Mouse (Mus musculus): ENCODE data around the gene Olfr1361. TPM values are rescaled to one million over a fixed set of nuclear protein-coding genes. Genes with fewer than 3 reads are reported as not detected.

The Olfr1361 gene
- not detected in 2 replicates for polyA plus RNA-seq (2012; rRNA removed)

GRCm38 (mm10) chr13:21663286-21663685 is at the start of gene Olfr1361:
Olfr1361 (minus strand) TSS chr13:21663386.

GRCm38 (mm10) chr13:21697811-21698210 is 34.6 kb upstream of the Olfr1361 start, which contains the start of gene Olfr1359:
Olfr1359 (plus strand) TSS chr13:21698111.

GRCm38 (mm10) chr13:21677305-21677704 is 14.1 kb upstream of the Olfr1361 start, which contains the start of gene Olfr1360:
Olfr1360 (minus strand) TSS chr13:21677405.

GRCm38 (mm10) chr13:21642418-21642817 is 20.8 kb downstream of the Olfr1361 start, which contains the start of gene Olfr11:
Olfr11 (minus strand) TSS chr13:21642518.

GRCm38 (mm10) chr13:21613922-21614321 is 49.3 kb downstream of the Olfr1361 start, which contains the start of gene Olfr1362:
Olfr1362 (minus strand) TSS chr13:21614022.

Other genes starting within 250 kb of the Olfr1361 start
- gene Pgbd1, start 222.3 kb downstream of the Olfr1361 start, polyA plus RNA-seq (2012; rRNA removed), result 5.8 and 6.0 TPM in 2 replicates
- 21.4 and 41.4 TPM in 2 replicates for gene Zscan26, start 209.7 kb downstream of the Olfr1361 start, polyA plus RNA-seq (2012; rRNA removed)
- 1.1 and 1.3 TPM in 2 replicates for gene Nkapl, start 194.9 kb downstream of the Olfr1361 start, polyA plus RNA-seq (2012; rRNA removed)
- 2.7 and 3.2 TPM in 2 replicates for gene Zkscan4, start 184.5 kb downstream of the Olfr1361 start, polyA plus RNA-seq (2012; rRNA removed)
- gene Gm10065, start 183.9 kb downstream of the Olfr1361 start, polyA plus RNA-seq (2012; rRNA removed), result not detected in 2 replicates
- 0.16 and 0.34 TPM in 2 replicates for gene AK157302, start 168.2 kb downstream of the Olfr1361 start, polyA plus RNA-seq (2012; rRNA removed)
- gene Gm11273, start 162.0 kb downstream of the Olfr1361 start, polyA plus RNA-seq (2012; rRNA removed), result 2.2 and 4.0 TPM in 2 replicates
- gene Zkscan8, start 132.3 kb downstream of the Olfr1361 start, polyA plus RNA-seq (2012; rRNA removed), result 6.1 and 13.8 TPM in 2 replicates
- gene Olfr1366, start 120.6 kb downstream of the Olfr1361 start, polyA plus RNA-seq (2012; rRNA removed), result not detected in 2 replicates
- not detected in 2 replicates for gene Olfr1535, start 103.5 kb downstream of the Olfr1361 start, polyA plus RNA-seq (2012; rRNA removed)
- not detected in 2 replicates for gene Olfr1364, start 81.6 kb downstream of the Olfr1361 start, polyA plus RNA-seq (2012; rRNA removed)
- not detected in 2 replicates for gene Olfr1362, start 49.4 kb downstream of the Olfr1361 start, polyA plus RNA-seq (2012; rRNA removed)
- 0.01 TPM in 1 of 2 replicates, not detected in the other for gene Olfr11, start 20.9 kb downstream of the Olfr1361 start, polyA plus RNA-seq (2012; rRNA removed)
- not detected in 2 replicates for gene Olfr1360, start 14.0 kb upstream of the Olfr1361 start, polyA plus RNA-seq (2012; rRNA removed)
- not detected in 2 replicates for gene Olfr1359, start 34.7 kb upstream of the Olfr1361 start, polyA plus RNA-seq (2012; rRNA removed)
- gene Hist1h2bl, start 52.8 kb upstream of the Olfr1361 start, polyA plus RNA-seq (2012; rRNA removed), result 18.0 and 18.2 TPM in 2 replicates
- 15.1 and 39.4 TPM in 2 replicates for gene Hist1h2ai, start 53.0 kb upstream of the Olfr1361 start, polyA plus RNA-seq (2012; rRNA removed)
- gene Hist1h3h, start 54.3 kb upstream of the Olfr1361 start, polyA plus RNA-seq (2012; rRNA removed), result 39.3 and 62.8 TPM in 2 replicates
- 9.2 and 22.6 TPM in 2 replicates for gene Hist1h2bm, start 58.7 kb upstream of the Olfr1361 start, polyA plus RNA-seq (2012; rRNA removed)
- gene Hist1h4j, start 71.7 kb upstream of the Olfr1361 start, polyA plus RNA-seq (2012; rRNA removed), result 11.9 and 16.4 TPM in 2 replicates
- gene Hist1h4k, start 87.1 kb upstream of the Olfr1361 start, polyA plus RNA-seq (2012; rRNA removed), result 29.0 and 72.0 TPM in 2 replicates
- 32.6 and 49.5 TPM in 2 replicates for gene Hist1h2ak, start 90.4 kb upstream of the Olfr1361 start, polyA plus RNA-seq (2012; rRNA removed)
- gene Hist1h2bn, start 90.7 kb upstream of the Olfr1361 start, polyA plus RNA-seq (2012; rRNA removed), result 14.7 and 18.0 TPM in 2 replicates
- gene Hist1h1b, start 117.2 kb upstream of the Olfr1361 start, polyA plus RNA-seq (2012; rRNA removed), result 8.9 and 15.5 TPM in 2 replicates
- 45.2 and 84.3 TPM in 2 replicates for gene Hist1h3i, start 120.0 kb upstream of the Olfr1361 start, polyA plus RNA-seq (2012; rRNA removed)
- gene Hist1h2an, start 123.8 kb upstream of the Olfr1361 start, polyA plus RNA-seq (2012; rRNA removed), result 11.9 and 22.1 TPM in 2 replicates
- 1.1 and 3.4 TPM in 2 replicates for gene Hist1h2bp, start 124.1 kb upstream of the Olfr1361 start, polyA plus RNA-seq (2012; rRNA removed)
- 18.6 and 19.5 TPM in 2 replicates for gene Hist1h2bq, start 146.8 kb upstream of the Olfr1361 start, polyA plus RNA-seq (2012; rRNA removed)
- gene Hist1h2ao, start 147.1 kb upstream of the Olfr1361 start, polyA plus RNA-seq (2012; rRNA removed), result 1.2 TPM in 1 of 2 replicates, not detected in the other
- gene Hist1h4m, start 148.4 kb upstream of the Olfr1361 start, polyA plus RNA-seq (2012; rRNA removed), result 38.4 TPM in 1 of 2 replicates, not detected in the other
- gene Hist1h4n, start 168.8 kb upstream of the Olfr1361 start, polyA plus RNA-seq (2012; rRNA removed), result 25.3 and 35.4 TPM in 2 replicates
- 59.8 and 81.8 TPM in 2 replicates for gene Hist1h2ap, start 170.1 kb upstream of the Olfr1361 start, polyA plus RNA-seq (2012; rRNA removed)
- 8.4 and 17.0 TPM in 2 replicates for gene Hist1h2br, start 170.4 kb upstream of the Olfr1361 start, polyA plus RNA-seq (2012; rRNA removed)